Mouse (Mus musculus) spleen, adult 2 months (tissue): ENCODE data around the gene Usp35.

Source experiments
- CTCF ChIP-seq: fragments of 200-500 bp; IDR thresholded peaks from 2 replicates; pipeline ENCODE4 v1.5.1; 2011; ENCODE audit warnings: mild to moderate bottlenecking, inconsistent platforms; ENCODE audit not compliant: insufficient read depth, insufficient read length, insufficient replicate concordance; ENCODE audit errors: extremely low read depth
- POLR2A ChIP-seq: fragments of 200-500 bp; IDR thresholded peaks from 2 replicates; pipeline ENCODE4 v1.6.1; 2011; ENCODE audit warnings: low read depth, low read length, inconsistent platforms

DNA sequence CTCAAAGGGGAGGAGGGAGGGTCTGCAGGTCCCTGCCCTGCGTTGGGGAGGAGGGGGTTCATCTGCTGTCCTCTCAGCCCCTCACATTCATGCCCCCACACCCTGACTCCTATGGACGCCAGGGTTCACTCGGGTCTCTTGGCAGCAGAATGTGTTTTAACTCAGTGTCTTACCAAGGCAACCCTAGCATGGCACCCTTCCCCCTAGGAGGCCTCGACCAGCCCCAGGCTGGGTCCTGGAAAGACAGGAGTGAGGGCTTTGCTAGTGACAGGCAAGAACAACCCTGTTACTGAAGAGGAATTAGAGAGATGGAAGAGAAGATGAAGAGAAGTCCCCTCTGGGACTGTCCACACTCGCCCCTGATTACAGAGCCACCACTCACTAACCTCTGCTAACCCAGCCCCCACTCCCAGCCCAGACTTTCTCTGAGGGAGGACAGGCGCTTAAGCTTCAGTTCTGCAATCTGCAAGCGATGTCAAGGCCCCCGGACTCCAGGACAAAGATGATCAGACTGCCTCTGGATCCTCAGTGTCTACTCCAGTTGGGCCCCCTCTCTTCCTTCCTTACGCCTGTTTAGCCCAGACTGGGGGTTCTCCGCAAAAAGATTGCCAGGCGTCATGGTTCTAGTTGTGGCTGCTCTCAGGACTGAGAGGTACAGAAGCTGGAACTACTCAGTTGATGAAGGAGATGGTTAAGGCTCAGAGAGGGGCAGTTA, 732 bp downstream of the Usp35 start:
- no peak for TF ChIP-seq POLR2A
- no peak for TF ChIP-seq CTCF
